Mouse (Mus musculus): ENCODE results near the gene Exosc1. TPM values are rescaled to one million over a fixed set of nuclear protein-coding genes. Genes with fewer than 3 reads are reported as not detected.
"Not testable (repeated sequence)": the region's sequence is repeated elsewhere in the genome, so short reads cannot be mapped to it uniquely, and the experiment has no call there.

Gene Exosc1
- total RNA-seq, 2 experiments from 2014 or later: 26.1 to 26.7 TPM

- not testable (repeated sequence) for DNase-seq (ENCODE audit: low spot score in 2 of 2)
These were observed 18.7 kb downstream of the Exosc1 start for GRCm38 (mm10) chr19:41914592-41914882.

DNA sequence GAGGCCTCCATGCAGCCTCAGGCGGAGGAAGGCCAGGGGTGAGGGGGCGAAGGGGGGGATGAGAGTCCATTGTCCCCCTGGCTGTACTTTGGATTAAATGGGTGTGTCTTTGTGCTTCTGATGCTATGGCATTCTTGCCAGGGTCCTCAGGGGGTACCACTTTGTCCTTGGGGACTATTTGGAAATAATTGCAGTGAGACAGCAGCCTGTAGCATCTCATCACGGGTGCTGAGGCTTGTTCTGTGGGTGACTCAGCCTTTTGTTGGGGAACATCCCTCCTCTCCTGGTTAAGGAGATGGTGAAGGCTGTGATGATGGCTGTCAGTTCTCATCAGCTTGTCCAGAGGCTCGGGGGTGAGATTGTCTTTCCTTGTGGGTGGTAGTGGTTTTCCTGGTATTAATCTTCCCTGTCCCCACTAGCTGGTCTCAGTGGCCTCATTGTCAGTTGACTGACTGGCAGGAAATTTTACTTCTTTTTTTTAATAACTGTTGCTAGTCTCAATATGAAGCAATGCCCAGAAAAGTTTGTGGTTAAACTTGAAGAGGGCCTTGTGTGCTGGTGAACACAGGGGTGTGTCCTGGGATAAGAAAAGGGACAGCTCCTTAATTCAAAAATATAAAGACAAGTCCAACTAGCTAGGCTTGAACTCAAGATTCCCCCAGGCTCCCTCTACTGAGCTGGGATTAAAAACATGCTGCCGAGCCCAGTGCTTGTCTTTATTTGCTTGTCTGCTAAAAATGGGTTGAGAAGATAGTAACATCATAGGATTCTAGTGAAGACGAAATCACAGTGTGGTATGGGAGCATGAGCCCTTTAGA is 19.2 kb downstream of the Exosc1 start:
- no peak for DNase-seq (ENCODE audit: low spot score in 2 of 2)

DNA sequence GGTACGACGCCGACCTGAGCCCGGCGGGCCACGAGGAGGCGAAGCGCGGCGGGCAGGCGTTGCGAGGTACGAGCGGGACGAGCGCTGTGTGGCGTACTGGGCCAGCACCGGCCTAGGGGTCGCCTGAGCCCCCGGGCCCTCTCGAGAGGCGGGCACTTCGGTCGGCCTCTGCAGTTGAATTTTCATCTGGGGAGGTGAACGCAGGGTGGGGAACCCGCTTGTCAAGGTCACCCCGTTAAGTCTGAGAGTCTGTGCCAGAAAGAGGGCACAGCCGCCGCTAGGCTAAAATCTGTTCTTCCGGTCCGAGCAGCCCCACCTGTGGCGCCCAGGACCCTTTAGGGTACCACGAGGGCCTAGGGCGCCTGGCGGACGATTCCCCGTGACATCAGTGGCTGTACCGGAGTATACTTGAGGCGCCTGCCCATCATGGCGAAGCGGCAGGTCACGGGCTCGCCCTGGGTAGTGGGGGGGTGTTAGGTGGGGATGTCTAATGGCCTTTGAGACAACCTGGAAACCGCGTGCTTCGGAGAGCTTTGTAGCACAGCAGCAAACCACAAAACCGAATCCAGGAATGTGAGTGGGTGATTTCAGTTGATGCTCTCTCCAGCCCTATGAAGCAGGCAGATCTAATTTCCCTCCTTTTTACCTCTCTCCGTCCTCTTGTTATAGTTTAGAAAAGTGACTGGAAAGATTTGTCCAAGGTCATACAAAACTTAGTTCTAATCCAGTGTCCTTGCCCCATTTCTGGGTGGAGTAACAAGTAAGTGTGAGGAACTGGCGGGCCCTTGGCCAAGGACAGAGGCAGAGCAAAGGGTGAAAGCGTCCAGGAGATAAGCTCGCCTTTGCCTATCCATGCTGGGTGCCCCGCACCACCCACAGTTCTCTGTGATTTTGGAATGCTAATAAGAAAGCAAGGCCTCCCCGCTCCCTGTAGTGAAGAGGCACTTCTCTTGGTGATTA is 20.8 kb downstream of the Exosc1 start:
- peak in 1 of 2 experiments; percentile 28 for DNase-seq (ENCODE audit: low spot score in 2 of 2)

DNA sequence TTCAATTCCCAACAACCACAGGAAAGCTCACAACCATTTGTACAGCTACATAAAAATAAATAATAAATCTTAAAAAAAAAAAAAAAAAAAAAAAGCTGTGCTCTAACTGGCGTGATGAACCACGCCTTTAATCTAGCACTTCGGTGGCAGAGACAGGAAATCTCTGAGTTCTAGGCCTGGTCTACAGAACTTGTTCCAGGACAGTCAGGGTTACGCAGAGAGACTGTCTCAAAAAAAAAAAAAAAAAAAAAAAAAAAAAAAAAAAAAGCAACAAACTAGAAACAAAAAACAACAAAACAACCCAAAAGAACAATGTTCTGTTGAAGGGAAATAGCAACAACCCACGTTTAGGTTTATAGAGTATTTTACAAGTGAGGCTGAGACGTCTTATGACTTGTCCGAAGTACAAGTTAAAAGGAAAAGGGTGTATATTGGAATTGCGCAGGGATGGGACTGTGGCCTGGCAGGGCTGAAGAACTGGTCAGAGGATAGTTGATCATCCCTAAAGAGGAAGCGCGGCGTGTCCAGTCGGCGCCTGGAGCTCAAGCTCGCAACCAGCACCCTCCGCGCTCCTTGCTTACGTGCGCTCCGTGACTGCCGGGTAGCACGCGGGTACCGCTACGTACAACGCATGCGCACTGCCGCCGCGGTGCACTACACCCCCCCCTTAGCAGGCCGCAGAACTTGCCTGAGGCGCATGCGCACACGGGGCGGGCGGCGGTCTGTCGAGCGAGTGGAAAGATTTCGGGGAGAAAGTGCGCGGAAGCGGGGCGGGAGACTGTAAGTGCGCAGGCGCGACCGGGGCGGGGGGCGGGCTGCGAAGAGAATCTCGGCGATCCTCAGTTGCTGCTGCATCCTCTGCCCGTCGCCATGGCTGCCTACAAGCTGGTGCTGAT is 21.8 kb downstream of the Exosc1 start, which contains the start of gene Pgam1:
TSS of gene Pgam1 (plus strand) at position 746 of the 896 bp plus-strand sequence.
- peak; percentile 94 to 98 for DNase-seq (ENCODE audit: low spot score in 2 of 2)

DNA sequence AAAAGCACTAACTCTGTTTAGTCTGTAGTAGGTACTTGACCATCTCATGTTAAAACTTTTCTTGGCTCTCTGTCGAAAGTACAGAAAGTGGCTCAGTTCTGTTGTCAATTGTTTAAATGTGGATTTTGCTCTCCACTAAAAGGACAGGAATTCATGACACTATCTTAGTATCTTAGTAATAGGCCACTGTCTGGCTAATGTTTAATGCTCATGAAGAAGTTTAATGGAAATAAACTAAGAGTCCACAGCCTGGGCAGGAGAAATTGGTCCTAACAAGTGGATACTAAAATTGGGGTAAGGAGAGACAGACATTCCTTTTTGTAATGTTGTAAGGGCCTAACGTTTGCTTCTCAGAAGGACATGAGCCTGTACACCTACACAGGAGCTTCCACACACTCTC is 22.8 kb downstream of the Exosc1 start:
- no peak for DNase-seq (ENCODE audit: low spot score in 2 of 2)

- DNase-seq (ENCODE audit: low spot score in 2 of 2): no peak
These were observed 24.5 kb downstream of the Exosc1 start for GRCm38 (mm10) chr19:41908736-41909135.

DNA sequence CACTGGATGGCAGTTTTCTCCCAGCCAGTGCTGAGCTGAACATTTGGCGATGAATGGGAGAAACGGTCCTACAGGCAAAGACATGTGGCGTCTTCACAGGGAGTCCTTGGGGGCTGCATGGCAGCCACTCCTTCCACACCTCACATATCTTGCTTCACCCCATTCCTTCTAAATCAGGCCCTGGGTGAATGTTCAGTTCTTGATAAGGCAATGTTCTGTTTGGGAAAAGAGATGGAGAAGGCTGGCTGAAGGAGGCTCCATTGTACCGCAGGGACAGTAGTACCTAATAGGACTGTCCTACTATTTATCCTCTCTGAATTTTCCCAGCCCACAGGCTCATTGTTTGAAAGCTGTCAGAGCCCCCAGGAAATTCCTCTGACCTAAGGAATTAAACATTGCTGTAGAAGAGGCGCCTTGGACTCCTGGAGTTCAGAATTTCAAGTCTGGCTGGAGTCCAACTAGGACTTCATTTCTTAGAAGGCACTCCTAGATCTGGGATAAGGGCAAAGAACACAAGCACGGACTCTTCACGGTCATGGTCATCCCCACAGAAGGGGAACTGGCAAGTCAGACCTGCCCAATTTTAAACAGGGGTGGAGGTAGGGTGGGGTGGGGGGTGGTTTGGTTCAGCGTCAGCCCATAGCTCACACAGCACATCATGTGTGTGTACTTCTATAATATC is 26.0 kb downstream of the Exosc1 start:
- no peak for DNase-seq (ENCODE audit: low spot score in 2 of 2)

- DNase-seq (ENCODE audit: low spot score in 2 of 2): no peak
These were observed 26.7 kb downstream of the Exosc1 start for GRCm38 (mm10) chr19:41906311-41907078.

GRCm38 (mm10) chr19:41905246-41905645 is 28.0 kb downstream of the Exosc1 start:
- no peak for DNase-seq (ENCODE audit: low spot score in 2 of 2)

GRCm38 (mm10) chr19:41902848-41903593 is 30.2 kb downstream of the Exosc1 start:
- DNase-seq (ENCODE audit: low spot score in 2 of 2): no peak

- no peak for DNase-seq (ENCODE audit: low spot score in 2 of 2)
These were observed 31.5 kb downstream of the Exosc1 start for GRCm38 (mm10) chr19:41901696-41902095.

GRCm38 (mm10) chr19:41900495-41901090 is 32.6 kb downstream of the Exosc1 start:
- DNase-seq (ENCODE audit: low spot score in 2 of 2): no peak

- DNase-seq (ENCODE audit: low spot score in 2 of 2): no peak
These were observed 34.4 kb downstream of the Exosc1 start for GRCm38 (mm10) chr19:41898860-41899259.

- DNase-seq (ENCODE audit: low spot score in 2 of 2): no peak
These were observed 36.9 kb downstream of the Exosc1 start for GRCm38 (mm10) chr19:41896319-41896711.

DNA sequence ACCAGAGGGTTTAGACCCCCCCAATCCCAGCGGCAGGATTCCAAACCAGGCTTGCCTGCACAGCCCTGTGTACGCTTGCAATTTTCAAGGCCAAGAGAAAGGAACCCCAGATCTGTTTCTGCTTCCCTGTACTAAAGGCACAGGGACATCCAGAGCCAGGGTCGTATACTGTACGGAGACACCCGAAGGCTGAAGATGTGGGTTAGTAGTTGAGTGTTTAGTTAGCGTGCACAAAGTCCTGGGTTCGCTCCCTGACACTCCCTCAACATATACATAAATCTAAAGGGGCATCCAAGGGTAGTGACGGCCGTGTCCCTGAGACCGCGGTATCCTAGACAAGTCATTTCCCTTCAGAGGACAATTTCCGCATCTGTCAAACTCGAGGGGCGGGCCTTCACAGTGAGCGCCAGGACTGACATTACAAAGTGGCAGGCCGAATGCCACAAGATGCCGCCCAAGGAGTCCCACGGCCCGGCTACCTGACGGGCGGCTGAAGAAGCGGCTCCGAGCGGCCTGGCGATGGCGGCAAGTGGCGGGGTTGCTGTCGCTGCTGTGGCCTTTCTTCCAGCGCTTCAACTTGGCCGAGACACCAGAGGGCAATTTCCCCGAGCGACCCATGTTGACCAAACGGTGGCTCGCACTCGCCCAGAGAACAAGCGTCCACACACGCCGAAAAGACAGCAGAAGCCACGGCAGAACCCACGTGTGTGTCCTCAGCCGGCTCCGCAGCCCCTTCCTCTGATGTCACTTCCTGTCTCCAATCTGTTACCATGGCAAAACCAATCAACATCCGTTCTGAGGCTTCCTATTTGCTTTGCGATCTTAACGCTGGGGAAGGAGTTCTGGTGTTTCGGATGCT is 37.5 kb downstream of the Exosc1 start, which contains the start of gene Rrp12:
TSS of gene Rrp12 (minus strand) at position 714 of the 859 bp plus-strand sequence.
- DNase-seq (ENCODE audit: low spot score in 2 of 2): peak; percentile 75 to 93

GRCm38 (mm10) chr19:41894959-41895358 is 38.3 kb downstream of the Exosc1 start:
- no peak for DNase-seq (ENCODE audit: low spot score in 2 of 2)

DNA sequence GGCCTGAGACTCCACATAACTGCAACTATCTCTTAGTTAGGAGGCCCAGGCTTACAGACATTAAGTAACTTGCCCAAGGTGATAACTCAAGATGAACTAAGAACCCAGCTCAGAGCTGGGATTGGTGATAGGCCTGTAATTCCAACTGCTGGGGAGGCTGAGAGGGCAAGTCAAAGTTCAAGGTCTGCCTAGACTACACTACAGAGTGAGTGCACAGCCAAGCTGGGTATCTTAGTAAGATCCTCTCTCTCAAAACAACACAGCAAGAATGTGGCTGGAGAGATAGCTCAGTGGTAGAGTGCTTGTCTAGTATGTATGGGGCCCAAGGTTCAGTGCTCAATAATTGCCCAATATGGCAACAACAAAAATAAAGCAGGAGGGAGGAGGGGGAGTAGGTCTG is 45.0 kb downstream of the Exosc1 start:
- no peak for DNase-seq (ENCODE audit: low spot score in 2 of 2)

Measured in layer of hippocampus, postnatal 14 days (tissue).